Mouse (Mus musculus): ENCODE results near the gene Actr1b. TPM values are rescaled to one million over a fixed set of nuclear protein-coding genes. Genes with fewer than 3 reads are reported as not detected.

Gene Actr1b
- total and polyA plus RNA-seq, 2 experiments from 2014 or later: 67.5 to 80.5 TPM

- WGBS: 59% methylated on average over 11 of the region's 11 CpGs
- peak overlapping the region; percentile 84 for H3K27ac ChIP-seq (ENCODE audit: low read depth)
- no peak overlapping the region; the same call in 1 of the 2 replicates for H3K9ac ChIP-seq (replicated peaks; ENCODE audit: low read depth, low read length)
- peak overlapping the region; percentile 53 for H3K4me2 ChIP-seq (ENCODE audit: low read depth, low read length)
- DNase-seq (ENCODE audit: low spot score) (no peak), ATAC-seq (ENCODE audit: insufficient read depth, low read depth) (no peak)
- no peaks in the 10 kb centered on the region for H3K27me3 ChIP-seq (ENCODE audit: control insufficient read depth, insufficient read depth, low read length)
- H3K4me1 ChIP-seq (ENCODE audit: control insufficient read depth, insufficient read depth): peaks cover 8% of the 10 kb centered on the region; the same call in 1 of the 2 replicates
- no peaks in the 10 kb centered on the region for H3K9me3 ChIP-seq (replicated peaks; ENCODE audit: control insufficient read depth, low read length)
- H3K36me3 ChIP-seq (replicated peaks; ENCODE audit: control insufficient read depth, insufficient read depth, low read length): peaks cover 27% of the 10 kb centered on the region
- H3K4me3 ChIP-seq (ENCODE audit: low read depth, low read length): peak overlapping the region; percentile 90
- TF ChIP-seq CTCF (IDR thresholded peaks at IDR 0.05; ENCODE audit: low read depth) (no peak), EP300 (IDR thresholded peaks at IDR 0.05; ENCODE audit: low read depth) (no peak)
Observed at GRCm38 (mm10) chr1:36690671-36691235, 23.5 kb downstream of the Actr1b start.

GRCm38 (mm10) chr1:36683810-36684467 lies 30.3 kb downstream of the Actr1b start:
- Histone ChIP-seq H3K4me3 (ENCODE audit: low read depth, low read length) (no peak overlapping the region), H3K27me3 (ENCODE audit: control insufficient read depth, insufficient read depth, low read length) (no peaks in the 10 kb centered on the region), H3K36me3 (replicated peaks; ENCODE audit: control insufficient read depth, insufficient read depth, low read length) (no peaks in the 10 kb centered on the region), H3K9ac (replicated peaks; ENCODE audit: low read depth, low read length) (no peak overlapping the region; the same call in 1 of the 2 replicates), H3K9me3 (replicated peaks; ENCODE audit: control insufficient read depth, low read length) (no peaks in the 10 kb centered on the region), H3K4me1 (ENCODE audit: control insufficient read depth, insufficient read depth) (no peaks in the 10 kb centered on the region), H3K27ac (ENCODE audit: low read depth) (no peak overlapping the region), H3K4me2 (ENCODE audit: low read depth, low read length) (no peak overlapping the region)
- WGBS: 11% methylated on average over 13 of the region's 13 CpGs
- DNase-seq (ENCODE audit: low spot score) (peak; percentile 68), ATAC-seq (ENCODE audit: insufficient read depth, low read depth) (peak; percentile 84; the same call in 1 of the 2 replicates)
- TF ChIP-seq CTCF (IDR thresholded peaks at IDR 0.05; ENCODE audit: low read depth) (peak; percentile 88), EP300 (IDR thresholded peaks at IDR 0.05; ENCODE audit: low read depth) (no peak)

DNA sequence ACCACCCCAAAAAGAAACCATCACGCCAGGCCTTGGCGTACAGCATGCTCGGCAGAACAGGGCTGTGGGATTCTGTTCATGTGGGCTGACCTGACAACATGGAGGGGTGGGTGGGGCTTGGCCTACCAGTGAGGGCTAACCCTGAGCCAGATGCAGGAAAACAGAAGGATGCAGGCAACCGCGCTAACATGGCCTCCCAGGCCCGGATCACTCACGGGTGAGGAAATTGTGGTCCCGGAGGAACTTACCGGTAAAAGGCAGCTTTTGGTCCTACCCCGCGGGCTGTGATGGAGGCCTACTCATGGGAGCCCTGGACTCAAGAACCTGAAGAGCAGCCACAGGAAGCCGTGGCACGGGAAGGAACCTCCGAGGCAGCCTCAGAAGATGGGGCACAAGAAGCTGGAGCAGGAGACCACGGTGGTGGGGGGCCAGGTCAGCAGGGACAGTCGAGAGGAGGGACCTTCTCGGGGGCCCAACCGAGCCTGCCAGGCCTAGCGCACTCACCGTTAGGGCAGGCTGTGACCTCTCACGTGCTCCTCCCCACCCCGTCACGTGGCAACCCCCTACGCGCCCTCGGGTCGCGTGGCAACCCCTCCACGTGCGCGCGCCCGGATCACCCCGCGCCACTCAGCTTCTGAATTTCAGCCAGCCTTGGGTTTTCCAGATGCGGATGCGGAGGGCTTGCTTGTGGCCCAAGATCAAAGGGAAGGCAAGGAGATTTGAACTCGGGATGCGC lies 31.4 kb downstream of the Actr1b start, which contains the start of gene Fam178b:
TSS of gene Fam178b (minus strand) at position 564 of the 736 bp plus-strand sequence.
- 91% methylated on average over 37 of the region's 39 CpGs for WGBS
- no peak within 1 kb of the TSS; the same call in 1 of the 2 replicates for H3K9ac ChIP-seq (replicated peaks; ENCODE audit: low read depth, low read length)
- no peak for DNase-seq (ENCODE audit: low spot score)
- no peaks in the 10 kb centered on the region for H3K27me3 ChIP-seq (ENCODE audit: control insufficient read depth, insufficient read depth, low read length)
- H3K9me3 ChIP-seq (replicated peaks; ENCODE audit: control insufficient read depth, low read length): no peaks in the 10 kb centered on the region
- H3K4me2 ChIP-seq (ENCODE audit: low read depth, low read length): no peak within 1 kb of the TSS
- H3K4me1 ChIP-seq (ENCODE audit: control insufficient read depth, insufficient read depth): no peaks in the 10 kb centered on the region
- ATAC-seq (ENCODE audit: insufficient read depth, low read depth): no peak
- H3K4me3 ChIP-seq (ENCODE audit: low read depth, low read length): no peak within 1 kb of the TSS
- H3K36me3 ChIP-seq (replicated peaks; ENCODE audit: control insufficient read depth, insufficient read depth, low read length): no peaks in the 10 kb centered on the region
- H3K27ac ChIP-seq (ENCODE audit: low read depth): no peak within 1 kb of the TSS
- TF ChIP-seq EP300 (IDR thresholded peaks at IDR 0.05; ENCODE audit: low read depth): no peak
- TF ChIP-seq CTCF (IDR thresholded peaks at IDR 0.05; ENCODE audit: low read depth): no peak

- Histone ChIP-seq H3K27me3 (ENCODE audit: control insufficient read depth, insufficient read depth, low read length) (no peaks in the 10 kb centered on the region), H3K9me3 (replicated peaks; ENCODE audit: control insufficient read depth, low read length) (no peaks in the 10 kb centered on the region), H3K27ac (ENCODE audit: low read depth) (no peak overlapping the region), H3K4me1 (ENCODE audit: control insufficient read depth, insufficient read depth) (no peaks in the 10 kb centered on the region), H3K36me3 (replicated peaks; ENCODE audit: control insufficient read depth, insufficient read depth, low read length) (no peaks in the 10 kb centered on the region), H3K9ac (replicated peaks; ENCODE audit: low read depth, low read length) (no peak overlapping the region), H3K4me3 (ENCODE audit: low read depth, low read length) (no peak overlapping the region), H3K4me2 (ENCODE audit: low read depth, low read length) (no peak overlapping the region)
- WGBS: 87% methylated on average over 7 of the region's 7 CpGs
- TF ChIP-seq EP300 (IDR thresholded peaks at IDR 0.05; ENCODE audit: low read depth) (no peak), CTCF (IDR thresholded peaks at IDR 0.05; ENCODE audit: low read depth) (no peak)
- no peak for DNase-seq (ENCODE audit: low spot score)
- ATAC-seq (ENCODE audit: insufficient read depth, low read depth): no peak
Observed at GRCm38 (mm10) chr1:36680893-36681292, 33.3 kb downstream of the Actr1b start.

DNA sequence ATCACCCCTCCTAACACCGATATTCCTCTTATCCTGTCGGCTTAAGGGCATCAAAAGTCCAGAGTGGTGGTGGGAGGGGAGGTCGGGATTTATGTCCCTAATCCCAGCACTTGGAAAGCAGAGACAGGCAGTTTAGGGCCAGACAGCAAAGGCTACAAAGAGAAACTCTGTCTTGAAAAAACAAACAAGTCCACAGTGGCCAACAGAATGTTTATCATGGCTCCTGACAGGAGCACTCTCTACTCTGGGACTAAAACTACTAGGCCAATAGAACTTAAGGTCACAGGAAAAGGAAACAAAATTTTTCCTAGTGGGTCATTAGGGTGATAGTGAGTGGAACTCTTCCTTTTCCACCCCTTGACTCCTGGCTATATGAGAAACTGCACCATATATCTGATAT lies 39.3 kb downstream of the Actr1b start:
- no peaks in the 10 kb centered on the region for H3K27me3 ChIP-seq (ENCODE audit: control insufficient read depth, insufficient read depth, low read length)
- no peak overlapping the region for H3K9ac ChIP-seq (replicated peaks; ENCODE audit: low read depth, low read length)
- no peak overlapping the region for H3K27ac ChIP-seq (ENCODE audit: low read depth)
- DNase-seq (ENCODE audit: low spot score) (no peak), ATAC-seq (ENCODE audit: insufficient read depth, low read depth) (no peak)
- no peaks in the 10 kb centered on the region for H3K36me3 ChIP-seq (replicated peaks; ENCODE audit: control insufficient read depth, insufficient read depth, low read length)
- no peaks in the 10 kb centered on the region for H3K9me3 ChIP-seq (replicated peaks; ENCODE audit: control insufficient read depth, low read length)
- H3K4me2 ChIP-seq (ENCODE audit: low read depth, low read length): no peak overlapping the region
- WGBS: 34% methylated on average over 3 of the region's 3 CpGs
- no peak overlapping the region for H3K4me3 ChIP-seq (ENCODE audit: low read depth, low read length)
- no peak for TF ChIP-seq CTCF (IDR thresholded peaks at IDR 0.05; ENCODE audit: low read depth)
- no peak for TF ChIP-seq EP300 (IDR thresholded peaks at IDR 0.05; ENCODE audit: low read depth)
- H3K4me1 ChIP-seq (ENCODE audit: control insufficient read depth, insufficient read depth): no peaks in the 10 kb centered on the region

Measured in heart, postnatal 0 days (tissue).